Mouse (Mus musculus) heart, embryonic 16.5 days (tissue): ENCODE results near the gene Ptpn18. TPM values are rescaled to one million over a fixed set of nuclear protein-coding genes. Genes with fewer than 3 reads are reported as not detected.

Experiments
- ATAC-seq: fragments of 200-750 bp; cut with Nextera tagmentation; replicated peaks from 2 replicates; pipeline ENCODE4 v1.8.0; 2017; ENCODE audit warnings: moderate number of reproducible peaks; ENCODE audit not compliant: insufficient read depth, low FRiP score; ENCODE audit errors: extremely low read depth
- H3K27ac ChIP-seq: fragments of 300-500 bp; sonication (generic); 2 replicates; pipeline ENCODE4 v1.5.1; 2014; ENCODE audit warnings: mild to moderate bottlenecking, low read length, control low read depth, moderate library complexity
- H3K27me3 ChIP-seq: fragments of 300-500 bp; sonication (generic); 2 replicates; pipeline ENCODE4 v1.6.1; 2014; ENCODE audit warnings: low read length, mixed read lengths; ENCODE audit not compliant: control insufficient read depth, insufficient read depth
- H3K36me3 ChIP-seq: fragments of 300-500 bp; sonication (generic); 2 replicates; pipeline ENCODE4 v1.6.1; 2014; ENCODE audit not compliant: control insufficient read depth, insufficient read depth
- H3K4me1 ChIP-seq: fragments of 300-500 bp; sonication (generic); 2 replicates; pipeline ENCODE4 v1.6.1; 2014; ENCODE audit warnings: low read length, mixed read lengths; ENCODE audit not compliant: control insufficient read depth, insufficient read depth
- H3K4me2 ChIP-seq: fragments of 300-500 bp; sonication (generic); 2 replicates; pipeline ENCODE4 v1.6.1; 2014; ENCODE audit warnings: low read depth, mild to moderate bottlenecking, control low read depth, low read length
- H3K4me3 ChIP-seq: fragments of 300-500 bp; sonication (generic); 2 replicates; pipeline ENCODE4 v1.5.1; 2014; ENCODE audit warnings: mild to moderate bottlenecking, control low read depth, low read length
- H3K9ac ChIP-seq: fragments of 300-500 bp; sonication (generic); 2 replicates; pipeline ENCODE4 v1.6.1; 2014; ENCODE audit warnings: low read length, control low read depth
- H3K9me3 ChIP-seq: fragments of 300-500 bp; sonication (generic); replicated peaks from 2 replicates; pipeline ENCODE4 v1.6.1; 2016; ENCODE audit warnings: low read length; ENCODE audit not compliant: control insufficient read depth
- WGBS: fragments of 180-500 bp; shearing (Covaris S2); extraction: QIAGEN DNeasy Blood & Tissue Kit; methylation state at CpG from one replicate; pipeline ENCODE4 v1.1.7; 2014; 5-methylcytosine and 5-hydroxymethylcytosine counted together
- polyA plus RNA-seq: library from polyadenylated mRNA; unstranded; fragments of >200 nt; fragmentation: Nextera tagmentation; extraction: Ambion mirVana; gene quantifications from 2 replicates; pipeline ENCODE4 v1.2.1, GENCODE M21; 2015

The Ptpn18 gene
- polyA plus RNA-seq, 1 experiment from 2014 or later = 25.8 TPM

GRCm38 (mm10) chr1:34478891-34479655 lies 19.5 kb downstream of the Ptpn18 start:
- ATAC-seq = peak; percentile 64
- no peak overlapping the region for H3K4me3 ChIP-seq
- peak overlapping the region; percentile 61 for H3K27ac ChIP-seq
- no peaks in the 10 kb centered on the region for H3K36me3 ChIP-seq
- H3K27me3 ChIP-seq = no peaks in the 10 kb centered on the region
- WGBS = 15% methylated on average over 11 of the region's 11 CpGs
- H3K9me3 ChIP-seq = no peaks in the 10 kb centered on the region
- H3K4me1 ChIP-seq = peaks cover 20% of the 10 kb centered on the region
- H3K9ac ChIP-seq = no peak overlapping the region
- H3K4me2 ChIP-seq = peak overlapping the region; percentile 45; the same call in 1 of the 2 replicates

- Histone ChIP-seq H3K36me3 (no peaks in the 10 kb centered on the region), H3K27ac (no peak overlapping the region), H3K9me3 (no peaks in the 10 kb centered on the region), H3K9ac (no peak overlapping the region), H3K27me3 (no peaks in the 10 kb centered on the region), H3K4me2 (no peak overlapping the region; the same call in 1 of the 2 replicates), H3K4me3 (no peak overlapping the region), H3K4me1 (peaks cover 23% of the 10 kb centered on the region)
- WGBS = 32% methylated on average over 5 of the region's 5 CpGs
- ATAC-seq = no peak
Measured at GRCm38 (mm10) chr1:34480801-34481200, 21.2 kb downstream of the Ptpn18 start.

- H3K36me3 ChIP-seq = no peaks in the 10 kb centered on the region
- no peak overlapping the region for H3K4me2 ChIP-seq
- H3K4me1 ChIP-seq = peaks cover 23% of the 10 kb centered on the region
- no peaks in the 10 kb centered on the region for H3K27me3 ChIP-seq
- H3K9ac ChIP-seq = no peak overlapping the region
- no peaks in the 10 kb centered on the region for H3K9me3 ChIP-seq
- no peak for ATAC-seq
- H3K4me3 ChIP-seq = no peak overlapping the region
- 61% methylated on average over 5 of the region's 5 CpGs for WGBS
- no peak overlapping the region; the same call in 1 of the 2 replicates for H3K27ac ChIP-seq
Measured at GRCm38 (mm10) chr1:34481920-34482669, 22.5 kb downstream of the Ptpn18 start.

GRCm38 (mm10) chr1:34484470-34484869 lies 24.9 kb downstream of the Ptpn18 start:
- Histone ChIP-seq H3K4me3 (no peak overlapping the region), H3K4me2 (no peak overlapping the region), H3K27me3 (no peaks in the 10 kb centered on the region), H3K36me3 (no peaks in the 10 kb centered on the region), H3K9me3 (no peaks in the 10 kb centered on the region), H3K4me1 (peaks cover 12% of the 10 kb centered on the region), H3K9ac (no peak overlapping the region), H3K27ac (no peak overlapping the region)
- no peak for ATAC-seq
- WGBS = 60% methylated on average over 10 of the region's 10 CpGs

GRCm38 (mm10) chr1:34485461-34486188 lies 26.1 kb downstream of the Ptpn18 start:
- Histone ChIP-seq H3K27me3 (no peaks in the 10 kb centered on the region), H3K9me3 (no peaks in the 10 kb centered on the region), H3K4me1 (peaks cover 6% of the 10 kb centered on the region; the same call in 1 of the 2 replicates), H3K27ac (no peak overlapping the region), H3K4me2 (peak overlapping the region; percentile 67), H3K4me3 (peak overlapping the region; percentile 34), H3K9ac (peak overlapping the region; percentile 33), H3K36me3 (no peaks in the 10 kb centered on the region)
- WGBS = 6% methylated on average over 25 of the region's 25 CpGs
- 0 out of 2 replicates have a peak, but pooled peaks have one; percentile 28 for ATAC-seq

- Histone ChIP-seq H3K27me3 (no peaks in the 10 kb centered on the region), H3K9ac (no peak overlapping the region), H3K9me3 (no peaks in the 10 kb centered on the region; the same call in 1 of the 2 replicates), H3K27ac (no peak overlapping the region), H3K4me3 (no peak overlapping the region), H3K36me3 (no peaks in the 10 kb centered on the region), H3K4me1 (peaks cover 3% of the 10 kb centered on the region; the same call in 1 of the 2 replicates), H3K4me2 (no peak overlapping the region)
- WGBS = 88% methylated on average over 3 of the region's 3 CpGs
- no peak for ATAC-seq
Measured at GRCm38 (mm10) chr1:34487383-34487782, 27.8 kb downstream of the Ptpn18 start.

- 79% methylated on average over 6 of the region's 6 CpGs for WGBS
Measured at GRCm38 (mm10) chr1:34489852-34490541, 30.4 kb downstream of the Ptpn18 start.

GRCm38 (mm10) chr1:34491480-34491879 lies 31.9 kb downstream of the Ptpn18 start:
- WGBS = 79% methylated on average over 4 of the region's 4 CpGs

More at GRCm38 (mm10) chr1:34489852-34490541, 30.4 kb downstream of the Ptpn18 start:
- Histone ChIP-seq H3K4me1 (no peaks in the 10 kb centered on the region; the same call in 1 of the 2 replicates), H3K36me3 (no peaks in the 10 kb centered on the region), H3K9me3 (no peaks in the 10 kb centered on the region; the same call in 1 of the 2 replicates), H3K27ac (no peak overlapping the region), H3K9ac (no peak overlapping the region), H3K27me3 (no peaks in the 10 kb centered on the region), H3K4me3 (no peak overlapping the region), H3K4me2 (no peak overlapping the region)
- no peak for ATAC-seq

More at GRCm38 (mm10) chr1:34491480-34491879, 31.9 kb downstream of the Ptpn18 start:
- Histone ChIP-seq H3K27me3 (no peaks in the 10 kb centered on the region), H3K36me3 (no peaks in the 10 kb centered on the region), H3K4me2 (no peak overlapping the region), H3K4me1 (no peaks in the 10 kb centered on the region), H3K9ac (no peak overlapping the region), H3K4me3 (no peak overlapping the region), H3K27ac (no peak overlapping the region), H3K9me3 (no peaks in the 10 kb centered on the region; the same call in 1 of the 2 replicates)
- no peak for ATAC-seq
